Mouse (Mus musculus): ENCODE data around the gene Fam214b.

Fam214b gene

DNA sequence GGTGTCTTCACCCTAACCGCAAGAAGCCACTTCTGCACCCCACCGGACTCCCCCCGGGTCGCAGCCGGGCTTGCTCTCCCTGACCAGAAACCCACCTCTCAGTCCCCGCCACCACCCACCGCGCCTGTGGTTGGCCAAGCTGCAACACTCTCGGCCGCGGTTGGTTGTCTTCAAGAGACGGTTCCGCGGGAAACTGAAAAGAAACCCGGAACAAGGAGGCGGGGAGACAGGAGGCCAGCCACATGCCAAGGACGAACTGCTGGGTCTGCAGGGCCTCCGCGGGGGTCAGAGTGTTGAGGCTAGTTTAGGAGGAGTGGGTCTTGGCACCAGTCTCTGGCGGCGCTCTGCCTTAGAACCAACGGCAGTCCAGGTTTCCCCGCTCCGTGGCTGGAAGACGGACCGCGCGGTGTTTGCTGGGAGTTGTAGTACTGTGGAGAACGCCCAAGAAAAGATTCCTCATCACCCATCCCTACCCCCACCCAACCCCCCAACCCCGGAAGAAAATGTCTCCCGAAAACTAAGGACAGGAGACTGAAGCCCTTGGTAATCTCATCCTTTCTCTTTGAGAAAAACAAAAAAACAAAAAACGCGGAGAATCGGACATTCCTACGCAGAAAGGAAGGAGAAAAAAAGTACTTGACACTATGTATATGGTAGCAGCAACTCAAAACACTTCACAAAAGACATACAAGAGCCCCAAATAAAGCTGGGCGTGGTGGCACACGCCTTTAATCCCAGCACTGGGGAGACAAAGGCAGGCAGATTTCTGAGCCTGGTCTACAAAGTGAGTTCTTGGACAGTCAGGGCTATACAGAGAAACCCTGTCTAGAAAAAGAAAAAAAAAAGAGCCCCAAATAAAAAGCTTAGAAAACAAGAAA is 35.6 kb downstream of the Fam214b start, which contains the start of gene Fancg:
Gene Fancg, minus strand, starts transcription at position 346 of the 878 bp plus-strand sequence.
- peak; percentile 81 to 83 for DNase-seq (ENCODE audit: low spot score in 2 of 2)

DNA sequence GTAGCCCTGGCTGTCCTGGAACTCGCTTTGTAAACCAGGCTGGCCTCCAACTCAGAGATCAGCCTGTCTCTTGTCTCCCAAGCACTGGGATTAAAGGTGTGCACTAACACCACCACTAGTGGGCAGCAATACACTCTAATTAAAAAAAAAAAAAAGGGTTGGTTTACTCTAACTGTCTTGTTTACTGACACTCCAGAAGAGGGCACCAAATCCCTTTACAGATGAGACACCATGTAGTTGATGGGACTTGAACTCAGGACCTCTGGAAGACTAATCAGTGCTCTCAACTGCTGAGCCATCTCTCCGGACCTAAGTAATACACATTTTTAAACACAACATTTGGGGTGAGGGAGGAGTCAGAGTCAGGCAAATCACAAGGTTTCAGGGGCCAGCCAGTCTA is 40.3 kb downstream of the Fam214b start:
- DNase-seq (ENCODE audit: low spot score in 2 of 2): peak in 1 of 2 experiments; percentile 60

DNA sequence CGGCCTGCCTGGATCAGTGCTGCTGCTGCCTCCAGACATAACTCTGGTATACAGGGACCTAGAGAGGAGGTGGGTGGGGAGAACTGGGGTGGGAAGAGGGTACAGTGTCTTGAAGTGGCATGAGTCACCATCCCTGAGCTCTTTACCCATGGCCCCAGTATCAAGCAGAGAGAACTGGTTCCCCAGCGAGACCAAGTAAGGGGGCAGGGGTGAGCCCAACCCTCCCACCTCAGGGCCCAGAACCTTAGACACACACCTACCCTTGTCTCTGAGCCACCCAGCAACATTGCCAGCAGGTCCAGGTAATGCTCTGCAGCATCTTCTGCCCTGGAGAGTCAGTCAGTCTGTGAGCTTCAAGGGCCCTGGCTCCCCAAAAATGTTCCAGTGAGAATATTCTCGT is 41.1 kb downstream of the Fam214b start:
- no peak for DNase-seq (ENCODE audit: low spot score in 2 of 2)

DNA sequence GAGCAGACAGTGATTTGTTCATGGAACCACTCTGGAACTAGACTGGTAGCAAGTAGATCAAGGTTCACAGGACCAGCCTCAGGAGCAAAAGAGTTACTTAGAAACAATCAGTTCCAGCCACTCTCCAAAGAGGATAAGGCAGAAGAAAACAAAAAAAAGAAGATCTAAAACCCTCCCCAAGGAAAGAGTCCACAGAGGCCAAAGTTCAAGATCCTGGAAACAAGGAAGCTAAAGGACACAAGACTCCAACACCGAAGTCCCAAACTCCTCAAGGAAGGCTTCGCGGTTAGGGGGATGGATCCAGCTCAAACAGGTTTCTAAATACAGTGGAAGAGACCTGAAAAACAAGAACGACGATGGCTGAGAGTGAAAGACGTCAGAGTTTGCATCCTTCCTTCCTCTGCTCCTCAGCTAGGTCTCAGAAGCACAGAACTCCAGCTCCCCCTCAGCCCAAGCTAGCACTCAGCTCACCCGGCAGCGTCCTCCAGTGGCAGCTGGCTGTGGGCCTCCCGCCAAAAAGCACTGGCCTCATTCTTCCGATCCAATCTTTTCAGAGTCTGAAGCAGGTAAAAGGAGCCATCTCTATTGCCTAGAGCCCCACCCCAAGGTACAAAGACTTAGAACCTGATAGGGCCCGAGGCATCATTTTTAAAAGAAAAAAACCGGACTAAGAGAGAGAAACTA is 43.1 kb downstream of the Fam214b start:
- DNase-seq (ENCODE audit: low spot score in 2 of 2): no peak

DNA sequence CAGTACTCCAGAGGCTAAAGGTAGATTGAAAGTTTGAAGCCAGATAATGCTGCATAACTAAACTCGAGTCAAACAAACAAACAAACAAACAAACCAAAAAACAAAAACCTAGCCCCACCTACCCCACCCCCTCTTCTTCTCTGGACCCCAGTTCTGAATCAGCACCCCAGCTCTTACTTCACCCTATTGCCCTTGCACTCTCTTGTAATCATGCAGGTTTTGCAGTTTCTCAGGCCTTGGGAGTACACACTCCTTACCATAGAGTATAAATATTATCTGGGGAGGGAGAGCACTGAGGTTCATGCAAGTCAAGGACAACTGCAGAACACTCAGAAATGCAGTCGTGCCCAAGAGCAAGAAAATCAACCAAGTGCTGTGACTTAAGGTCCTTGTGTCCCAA is 44.7 kb downstream of the Fam214b start:
- no peak for DNase-seq (ENCODE audit: low spot score in 2 of 2)

DNA sequence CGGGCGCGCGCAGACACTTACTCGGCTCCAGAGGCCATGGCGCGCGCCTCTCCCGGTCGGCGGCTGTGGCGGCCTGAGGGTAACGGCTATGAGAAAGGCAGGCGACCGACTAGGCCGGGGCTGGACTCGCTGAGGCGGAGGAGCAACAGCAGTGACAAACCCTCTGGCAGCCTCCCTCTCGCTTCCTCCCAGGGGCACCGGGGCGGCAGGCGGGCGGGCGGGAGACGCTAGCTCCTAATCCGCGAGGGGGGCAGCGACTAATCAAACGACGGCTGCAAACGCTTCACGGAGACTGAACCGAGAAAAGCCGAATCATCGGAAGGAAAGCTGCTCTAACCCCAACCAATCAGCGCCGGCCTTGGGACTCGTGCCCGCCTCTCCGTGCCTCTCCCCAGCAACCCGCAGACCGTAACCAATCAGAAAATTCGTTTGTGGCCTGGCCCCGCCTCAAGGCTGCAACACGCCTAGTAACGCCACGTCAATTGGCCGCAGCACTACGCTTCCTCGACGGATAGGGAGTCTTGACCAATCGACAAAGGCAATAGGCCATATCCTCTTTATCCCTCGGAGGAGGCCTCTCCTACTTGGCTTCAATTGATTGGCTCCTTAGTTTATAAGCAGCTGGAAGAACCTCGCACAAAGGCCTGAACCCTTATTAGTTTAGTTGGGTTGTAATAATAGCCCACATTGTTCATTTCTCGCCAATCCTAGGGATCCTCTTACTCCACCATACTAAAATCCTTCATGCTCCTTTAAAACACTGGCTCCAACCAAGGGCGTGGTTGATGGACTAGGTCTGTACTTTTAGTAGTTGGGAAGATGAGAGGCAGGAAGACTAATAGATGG is 45.7 kb downstream of the Fam214b start, which contains the start of gene Vcp:
Gene Vcp, minus strand, starts transcription at position 367 of the 846 bp plus-strand sequence.
- peak; percentile 98 to 99 for DNase-seq (ENCODE audit: low spot score in 2 of 2)

DNA sequence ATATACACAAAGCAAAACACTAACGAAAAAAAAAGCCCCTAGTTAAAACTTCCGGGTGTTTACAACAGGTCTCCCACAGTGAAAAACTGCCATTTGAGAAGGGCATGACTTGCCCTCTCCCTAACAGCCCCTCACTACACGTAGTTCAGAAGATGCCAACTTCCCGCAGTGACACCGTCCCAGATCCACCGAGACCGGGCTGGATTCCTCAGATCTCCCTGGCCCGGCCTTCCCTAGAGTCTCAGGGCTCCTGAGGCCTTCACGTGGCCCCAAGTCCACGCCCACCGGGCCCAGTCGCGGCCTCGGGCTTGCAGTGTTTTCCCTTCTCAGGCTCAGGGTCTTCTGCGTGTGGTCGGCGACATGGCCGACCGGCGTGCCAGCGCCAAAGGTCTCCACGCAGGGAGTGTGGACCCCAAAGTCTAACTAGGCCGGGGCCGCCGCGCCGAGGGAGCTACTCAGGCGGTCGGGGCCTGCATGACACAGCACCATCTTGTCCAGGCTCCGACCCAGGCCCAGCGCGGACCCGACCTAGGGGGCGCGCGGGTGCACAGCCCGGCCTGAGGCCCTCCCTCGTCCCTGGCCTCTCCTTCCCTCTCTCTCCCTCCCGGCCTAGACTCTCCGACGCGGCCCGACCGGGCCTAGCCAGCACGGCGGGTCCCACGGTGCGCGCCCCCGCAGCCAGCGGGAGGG is 46.4 kb downstream of the Fam214b start:
- DNase-seq (ENCODE audit: low spot score in 2 of 2): peak; percentile 58 to 61

DNA sequence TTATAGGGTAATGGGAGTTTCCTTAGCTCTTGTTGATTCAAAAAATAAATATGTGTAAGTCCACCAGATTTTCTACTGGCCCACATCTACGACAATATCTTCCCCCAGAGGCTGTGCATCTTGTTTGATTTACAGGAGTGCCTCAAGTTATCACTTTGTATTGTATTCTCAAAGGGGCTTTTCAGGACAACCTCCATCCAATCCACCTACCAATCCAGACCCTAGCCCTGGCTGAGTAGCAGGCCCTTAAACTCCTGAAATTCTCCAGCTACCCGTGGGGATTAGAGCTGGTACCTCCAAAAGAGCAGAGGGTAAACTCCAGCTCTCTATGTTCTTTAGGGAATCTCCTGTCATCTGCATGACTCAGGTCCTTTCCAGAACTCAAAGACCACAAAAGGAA is 48.0 kb downstream of the Fam214b start:
- no peak for DNase-seq (ENCODE audit: low spot score in 2 of 2)

DNA sequence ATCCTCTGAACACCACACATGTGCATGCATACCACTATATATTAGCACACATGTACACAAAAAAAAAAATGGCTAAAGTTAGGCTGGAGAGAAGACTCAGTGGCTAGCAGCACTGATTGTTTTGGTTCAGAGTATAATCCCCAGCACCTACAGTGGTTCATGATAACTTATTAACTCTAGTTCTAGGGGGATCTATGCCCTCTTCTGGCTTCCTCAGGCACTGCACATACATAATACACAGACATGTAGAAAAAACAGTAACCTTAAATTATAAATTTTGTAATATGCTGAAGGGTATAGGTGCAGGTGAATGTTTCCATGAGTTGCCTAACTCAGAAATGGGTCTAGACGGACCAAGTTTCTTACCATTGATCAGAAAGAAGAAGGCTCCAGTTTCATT is 57.7 kb downstream of the Fam214b start:
- no peak for DNase-seq (ENCODE audit: low spot score in 2 of 2)

All from thymus, postnatal 10 days (tissue).